Mouse (Mus musculus) lung, postnatal 0 days (tissue): ENCODE measurements around the gene Vstm2l.

Experiments
- CTCF ChIP-seq: IDR thresholded peaks from 2 replicates; pipeline ENCODE4 v1.5.1; 2016; ENCODE audit warnings: antibody characterized with exemption, mild to moderate bottlenecking
- EP300 ChIP-seq: IDR thresholded peaks from 2 replicates; pipeline ENCODE4 v1.6.1; 2016; ENCODE audit warnings: antibody characterized with exemption, mild to moderate bottlenecking, control low read depth

DNA sequence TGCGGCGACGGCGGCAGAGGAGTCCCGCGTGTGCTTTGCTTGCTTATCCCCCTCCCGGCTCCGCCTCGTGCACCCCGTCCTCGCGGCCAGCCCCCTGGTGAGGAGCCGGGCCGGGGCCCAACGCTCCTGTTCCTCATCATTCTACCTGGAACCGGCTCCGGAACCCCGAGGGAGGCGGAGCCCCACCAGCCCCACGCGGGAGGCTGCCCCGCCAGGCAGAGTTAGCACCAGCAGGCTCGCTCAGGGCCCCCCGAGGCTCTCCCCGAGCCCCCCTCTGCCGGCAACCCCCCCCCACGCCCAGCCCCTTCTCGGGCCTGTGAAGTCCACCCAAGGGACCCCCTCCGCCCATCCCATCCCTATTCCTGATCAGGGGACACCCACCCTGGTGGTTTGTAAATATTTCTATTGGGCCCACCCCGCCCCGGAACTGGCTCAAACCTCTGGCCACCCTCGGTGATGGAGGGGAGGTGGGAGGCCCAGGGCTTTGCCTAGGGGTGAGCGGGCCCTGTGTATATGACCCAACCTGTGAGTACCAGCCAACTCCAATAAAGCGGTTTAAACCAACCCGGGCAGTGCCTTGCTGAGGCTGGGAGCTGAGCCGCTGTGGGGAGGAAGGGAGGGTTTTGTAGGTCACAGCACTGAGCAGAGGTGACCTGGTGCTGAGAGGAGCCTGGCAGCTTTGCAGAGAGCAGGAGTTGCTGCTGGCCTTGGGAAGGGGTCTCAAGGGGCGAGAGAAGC, 29.9 kb downstream of the Vstm2l start:
- TF ChIP-seq CTCF (no peak), EP300 (no peak)
